Mouse (Mus musculus) macrophage (primary cell): ENCODE data around the gene Gng5. TPM values are rescaled to one million over a fixed set of nuclear protein-coding genes. Genes with fewer than 3 reads are reported as not detected.
A peak's percentile ranks its signal among the peaks of the same experiment; 100 is the strongest.

ENCODE experiments used
- H3K27ac ChIP-seq: fragments of 350-480 bp; formaldehyde crosslinking; 2 replicates; pipeline ENCODE4 v1.9.0; 2021
- H3K36me3 ChIP-seq: fragments of 350-480 bp; formaldehyde crosslinking; 2 replicates; pipeline ENCODE4 v1.9.0; 2021; ENCODE audit errors: inconsistent target
- H3K4me3 ChIP-seq: fragments of 350-480 bp; formaldehyde crosslinking; 2 replicates; pipeline ENCODE4 v1.9.0; 2021; ENCODE audit errors: inconsistent target
- H3K79me2 ChIP-seq: fragments of 350-480 bp; formaldehyde crosslinking; 2 replicates; pipeline ENCODE4 v1.9.0; 2021; ENCODE audit errors: inconsistent target
- WGBS: methylation state at CpG from one replicate; pipeline ENCODE4 v1.1.7; 2026; ENCODE audit warnings: inconsistent platforms; ENCODE audit not compliant: missing documents; 5-methylcytosine and 5-hydroxymethylcytosine counted together
- polyA plus RNA-seq: library from polyadenylated mRNA; stranded (reverse); fragments of 250-400 nt; gene quantifications from 3 replicates; pipeline ENCODE4 v1.2.4, GENCODE M21; 2018; ENCODE audit warnings: inconsistent platforms

Gene Gng5
- polyA plus RNA-seq, 1 experiment from 2014 or later, result 599 TPM

DNA sequence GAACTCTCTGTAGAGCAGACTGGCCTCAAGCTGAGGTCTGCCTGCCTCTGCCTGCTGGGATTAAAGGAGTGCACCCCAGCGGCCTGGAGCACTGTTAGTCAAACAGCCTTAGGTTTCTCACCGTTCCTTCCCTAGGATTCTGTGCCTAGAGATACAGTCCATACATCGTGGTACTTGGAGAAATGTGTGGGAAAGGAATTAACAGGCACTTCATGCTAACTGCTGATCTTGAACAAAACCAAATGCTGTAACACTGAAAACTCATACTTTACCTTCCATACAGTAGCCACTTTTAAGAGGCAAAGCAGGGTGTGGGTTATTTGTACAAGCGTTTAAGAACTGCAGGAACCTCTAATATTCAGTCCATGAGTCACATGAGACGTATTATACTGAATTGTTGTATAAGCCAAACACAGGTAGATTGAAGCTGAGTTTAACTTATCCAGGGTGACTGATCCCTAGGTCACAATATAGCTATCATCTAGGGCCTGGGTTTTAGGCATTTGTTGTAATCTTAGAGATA is 2.1 kb downstream of the Gng5 start:
- Histone ChIP-seq H3K27ac (0 out of 2 replicates have a peak overlapping the region, but pooled peaks have one; percentile 88), H3K79me2 (peaks cover 67% of the 10 kb centered on the region), H3K4me3 (peak overlapping the region; percentile 89; the same call in 1 of the 2 replicates), H3K36me3 (peaks cover 23% of the 10 kb centered on the region; the same call in 1 of the 2 replicates)
- 78% methylated on average over 5 of the region's 5 CpGs for WGBS

DNA sequence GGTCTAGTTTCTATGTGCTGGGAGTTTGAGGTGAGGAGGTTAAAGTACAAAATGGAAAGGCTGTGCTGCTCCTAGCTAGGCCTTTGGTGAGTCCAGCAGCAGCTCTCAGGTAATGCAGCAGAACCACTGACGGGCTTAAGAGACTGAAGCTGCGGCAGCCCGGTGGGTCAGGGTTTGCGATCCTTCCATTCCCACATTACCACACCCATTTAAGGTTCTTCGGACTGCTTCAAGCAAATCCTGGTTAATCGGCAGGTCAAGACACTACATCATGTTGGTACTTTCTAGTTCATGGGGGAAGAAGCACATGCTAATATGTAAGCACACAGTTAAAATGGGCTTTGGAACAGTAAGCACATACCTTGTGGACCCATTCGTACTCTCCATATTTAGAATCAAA is 7.1 kb downstream of the Gng5 start:
- Histone ChIP-seq H3K36me3 (peaks cover 62% of the 10 kb centered on the region), H3K27ac (no peak overlapping the region), H3K4me3 (no peak overlapping the region), H3K79me2 (peaks cover 53% of the 10 kb centered on the region)
- 91% methylated on average over 7 of the region's 7 CpGs for WGBS

DNA sequence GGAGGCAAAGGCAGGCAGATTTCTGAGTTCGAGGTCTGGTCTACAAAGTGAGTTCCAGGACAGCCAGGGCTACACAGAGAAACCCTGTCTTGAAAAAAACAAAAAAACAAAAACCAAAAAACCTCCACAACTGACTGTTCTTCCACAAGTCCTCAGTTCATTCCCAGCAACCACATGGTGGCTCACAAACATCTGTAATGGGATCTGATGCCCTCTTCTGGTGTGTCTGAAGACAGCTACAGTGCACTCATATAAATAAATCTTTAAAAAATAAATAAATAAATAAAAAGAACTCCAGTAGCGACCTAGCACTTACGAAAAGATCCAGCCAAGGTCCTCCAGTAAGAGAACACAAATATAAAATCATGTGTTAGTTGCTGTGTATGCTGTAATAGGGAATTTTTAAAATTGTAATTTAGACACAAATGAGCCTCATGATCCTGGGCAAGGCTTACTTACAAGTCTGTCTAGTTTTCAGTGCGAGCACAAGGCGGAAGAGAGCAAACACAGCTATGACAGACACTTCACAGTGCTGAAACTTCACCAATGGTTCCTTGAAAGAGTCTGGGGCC is 20.7 kb downstream of the Gng5 start:
- Histone ChIP-seq H3K4me3 (peak overlapping the region; percentile 77), H3K27ac (peak overlapping the region; percentile 46), H3K79me2 (peaks cover 52% of the 10 kb centered on the region), H3K36me3 (peaks cover 22% of the 10 kb centered on the region)
- WGBS, result 43% methylated on average over 5 of the region's 5 CpGs

DNA sequence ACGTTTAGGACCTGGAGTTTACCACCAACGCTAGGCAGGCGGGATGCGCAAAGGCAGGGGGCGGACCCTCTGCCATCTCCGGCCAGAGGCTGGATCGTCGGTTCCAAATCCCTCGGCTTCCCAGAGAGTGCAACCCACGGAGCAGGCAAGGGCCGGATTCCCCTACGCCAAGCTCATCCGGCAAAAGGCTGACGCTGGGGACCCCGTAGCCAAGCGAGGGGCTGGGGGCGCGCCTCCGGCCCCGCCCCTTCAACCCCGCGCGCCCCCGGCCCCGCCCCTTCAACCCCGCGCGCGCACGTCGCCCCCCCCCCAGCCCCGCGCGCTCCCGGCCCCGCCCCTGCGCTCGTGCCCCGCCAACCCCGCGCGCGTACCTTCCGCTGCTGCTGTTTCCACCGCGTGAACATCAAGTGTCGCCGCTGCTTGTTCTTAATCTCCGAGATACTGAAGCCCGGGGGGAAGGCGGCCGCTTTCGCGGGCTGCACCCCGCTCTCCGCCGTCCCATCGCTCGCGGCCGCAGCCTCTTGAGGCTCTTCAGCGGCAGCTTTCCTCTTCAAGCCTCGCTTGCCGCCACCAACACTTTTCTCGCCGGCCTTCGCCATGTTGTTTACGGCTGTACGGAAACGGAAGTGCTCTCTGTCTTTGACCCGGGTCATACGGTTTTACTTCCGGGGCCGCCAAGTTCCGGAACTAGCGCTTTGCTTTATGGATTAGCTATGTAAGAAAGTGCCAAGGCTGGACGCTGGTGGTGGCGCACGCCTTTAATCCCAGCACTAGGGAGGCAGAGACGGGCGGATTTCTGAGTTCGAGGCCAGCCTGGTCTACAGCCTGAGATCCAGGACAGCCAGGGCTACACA is 21.4 kb downstream of the Gng5 start, which contains the start of gene Rpf1:
Gene Rpf1, minus strand, starts transcription at position 632 of the 854 bp plus-strand sequence.
- peaks cover 18% of the 10 kb centered on the region for H3K36me3 ChIP-seq
- H3K4me3 ChIP-seq, result peak within 1 kb of the TSS; percentile 77
- H3K27ac ChIP-seq, result peak within 1 kb of the TSS; percentile 55
- WGBS, result under 1% methylated on average over 73 of the region's 82 CpGs
- peaks cover 47% of the 10 kb centered on the region for H3K79me2 ChIP-seq

DNA sequence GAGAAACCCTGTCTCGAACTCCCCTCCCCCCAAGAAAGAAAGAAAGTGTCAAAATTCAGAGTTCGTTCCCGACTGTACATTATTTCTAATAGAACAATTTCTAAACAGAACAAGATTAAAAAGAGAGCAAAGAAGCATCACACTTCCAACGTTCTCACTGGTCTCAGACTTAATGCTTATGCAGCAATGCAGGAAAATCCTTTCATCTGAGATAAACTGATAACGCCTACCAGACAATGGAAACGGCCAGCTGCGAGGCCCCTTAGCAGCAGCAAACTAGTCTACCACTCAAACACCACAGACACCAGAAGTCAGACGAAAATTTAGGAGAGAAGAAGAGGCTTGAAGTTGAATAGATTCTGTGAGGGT is 22.0 kb downstream of the Gng5 start:
- peaks cover 41% of the 10 kb centered on the region for H3K79me2 ChIP-seq
- 29% methylated on average over 8 of the region's 8 CpGs for WGBS

DNA sequence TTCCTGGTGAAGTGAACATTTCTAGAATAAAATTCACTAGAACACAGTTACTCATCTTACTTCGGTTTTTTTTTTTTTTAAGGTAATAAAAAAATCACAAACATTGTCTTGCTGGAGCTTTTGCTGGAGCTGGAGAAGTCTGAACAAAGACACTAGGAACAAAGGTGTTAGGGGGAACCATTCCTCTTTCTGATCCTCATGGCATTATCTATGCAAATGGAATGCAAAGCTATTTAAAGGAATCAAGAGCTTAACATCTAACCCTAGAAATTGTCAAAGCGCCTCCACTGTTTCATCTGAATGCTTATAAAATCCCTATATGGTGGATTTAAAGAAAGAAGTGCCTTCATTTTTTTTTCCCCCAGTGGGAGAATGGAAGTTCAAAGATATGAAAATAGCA is 28.7 kb downstream of the Gng5 start:
- Histone ChIP-seq H3K36me3 (no peaks in the 10 kb centered on the region), H3K79me2 (no peaks in the 10 kb centered on the region), H3K4me3 (no peak overlapping the region), H3K27ac (no peak overlapping the region)
- WGBS, result 74% methylated on average over 2 of the region's 2 CpGs

More for the DNA sequence above, 22.0 kb downstream of the Gng5 start:
- peak overlapping the region; percentile 77 for H3K4me3 ChIP-seq
- H3K36me3 ChIP-seq, result peaks cover 13% of the 10 kb centered on the region
- peak overlapping the region; percentile 55 for H3K27ac ChIP-seq

DNA sequence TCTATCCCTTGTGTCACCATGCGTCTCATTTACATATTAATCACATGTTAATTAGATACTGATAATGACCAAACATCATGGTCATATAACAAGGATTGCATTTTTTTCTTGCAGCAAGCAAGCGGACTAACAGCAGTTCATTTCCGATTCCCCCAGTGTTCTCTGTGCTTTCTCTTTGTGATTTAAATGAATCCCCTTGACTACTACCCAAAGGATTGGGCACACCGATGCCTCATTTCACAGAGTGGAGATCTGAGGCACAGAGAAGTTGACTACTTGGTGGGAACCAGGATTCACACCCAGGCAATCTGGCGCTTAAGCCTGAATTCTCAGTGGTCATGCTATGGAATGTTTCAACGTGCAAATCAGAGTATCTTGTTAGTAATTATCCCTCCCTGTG is 35.4 kb downstream of the Gng5 start:
- no peaks in the 10 kb centered on the region for H3K79me2 ChIP-seq
- WGBS, result 87% methylated on average over 6 of the region's 6 CpGs

DNA sequence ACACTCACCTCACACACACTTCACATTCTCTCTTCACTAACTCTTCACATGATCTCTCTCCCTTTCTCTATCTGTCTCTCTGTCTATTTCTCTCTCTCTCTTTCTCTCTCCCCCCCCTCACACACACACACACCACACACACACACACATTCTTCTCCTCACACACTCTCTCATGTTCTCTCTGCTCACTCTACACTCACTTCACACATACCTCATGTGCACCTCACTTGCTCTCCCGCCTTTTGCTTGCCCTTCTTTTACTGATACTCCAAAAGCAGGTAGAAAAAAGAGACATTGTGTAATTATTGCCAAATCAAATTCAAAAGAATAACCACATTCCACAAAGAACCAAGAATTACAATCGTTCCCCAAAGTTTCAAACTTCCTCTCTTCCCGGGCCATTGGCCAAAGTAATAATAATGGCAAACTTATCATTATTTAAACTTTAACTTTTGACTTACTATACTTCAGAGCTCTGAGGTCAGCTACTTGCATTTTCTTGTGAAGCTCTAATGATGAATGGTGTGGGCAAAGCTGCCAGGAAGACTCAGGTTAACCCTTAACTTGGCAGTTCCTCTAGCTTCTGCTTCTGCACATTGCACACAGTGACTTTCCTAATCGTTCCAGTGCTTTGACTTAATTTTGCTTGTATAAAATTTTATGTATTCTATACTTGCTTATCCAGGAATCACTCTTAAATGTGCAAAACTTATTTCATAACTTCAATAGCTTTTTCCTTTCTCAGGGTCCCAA is 41.1 kb downstream of the Gng5 start:
- Histone ChIP-seq H3K36me3 (no peaks in the 10 kb centered on the region), H3K79me2 (no peaks in the 10 kb centered on the region), H3K27ac (no peak overlapping the region), H3K4me3 (no peak overlapping the region)
- 15% methylated on average over 4 of the region's 4 CpGs for WGBS

More for the DNA sequence above, 35.4 kb downstream of the Gng5 start:
- Histone ChIP-seq H3K36me3 (no peaks in the 10 kb centered on the region), H3K27ac (no peak overlapping the region), H3K4me3 (no peak overlapping the region)

DNA sequence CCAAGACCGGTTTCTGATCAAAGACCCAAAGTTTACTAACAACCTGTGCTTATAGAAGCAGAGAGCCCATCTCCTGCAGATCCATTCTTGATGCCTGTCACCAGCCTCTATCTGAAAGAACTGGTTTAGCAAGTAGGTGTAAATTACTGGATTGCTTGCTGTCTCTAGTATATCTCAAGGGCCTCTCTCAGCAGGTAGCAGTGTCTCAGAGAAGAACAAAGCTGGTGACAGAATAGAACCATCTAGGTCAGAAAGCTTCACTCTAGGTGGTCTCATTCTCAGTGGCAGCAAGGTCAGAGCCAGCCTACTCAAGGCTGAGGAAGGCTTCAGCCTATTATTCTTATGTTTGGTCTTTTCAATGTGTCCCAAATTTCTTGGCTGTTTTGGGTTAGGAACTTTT is 44.0 kb downstream of the Gng5 start:
- Histone ChIP-seq H3K79me2 (no peaks in the 10 kb centered on the region), H3K27ac (no peak overlapping the region), H3K4me3 (no peak overlapping the region), H3K36me3 (no peaks in the 10 kb centered on the region)
- 79% methylated on average over 1 of the region's 1 CpGs for WGBS

DNA sequence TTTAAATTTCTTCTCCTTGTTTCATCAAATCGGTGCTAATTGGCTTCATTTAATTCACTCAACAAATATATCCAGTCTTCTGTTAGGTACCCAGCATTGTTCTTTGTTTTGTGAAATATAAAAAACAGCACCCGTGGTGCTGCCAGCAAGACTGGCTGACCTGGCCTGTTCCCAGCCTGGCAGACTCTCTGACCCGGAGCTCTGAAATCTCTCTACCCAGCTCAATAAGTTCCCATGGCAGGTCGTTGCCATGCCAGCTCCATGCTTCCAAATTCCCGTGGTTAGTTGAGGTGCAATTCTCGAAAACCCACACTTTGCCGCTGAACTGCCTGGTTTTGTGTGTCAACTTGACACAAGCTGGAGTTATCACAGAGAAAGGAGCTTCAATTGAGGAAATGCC is 55.2 kb downstream of the Gng5 start:
- Histone ChIP-seq H3K4me3 (no peak overlapping the region), H3K36me3 (no peaks in the 10 kb centered on the region), H3K27ac (no peak overlapping the region), H3K79me2 (no peaks in the 10 kb centered on the region)
- WGBS, result 92% methylated on average over 6 of the region's 7 CpGs

Other genes with a start within 250 kb of the Gng5 start
- 2.0 to 6.3 TPM (median 4.8 TPM) in 3 replicates for gene Ssx2ip, start 95.2 kb upstream of the Gng5 start, polyA plus RNA-seq
- 10.8 to 21.2 TPM (median 16.7 TPM) in 3 replicates for gene Ctbs, start 50.0 kb upstream of the Gng5 start, polyA plus RNA-seq
- 1.1 to 3.2 TPM (median 2.2 TPM) in 3 replicates for gene Spata1, start 54 bp upstream of the Gng5 start, polyA plus RNA-seq
- gene Rpf1, start 21.6 kb downstream of the Gng5 start, polyA plus RNA-seq, result 29.4 to 58.0 TPM (median 35.8 TPM) in 3 replicates
- gene Uox, start 70.6 kb downstream of the Gng5 start, polyA plus RNA-seq, result not detected in 3 replicates
- not detected in 3 replicates for gene Dnase2b, start 115.8 kb downstream of the Gng5 start, polyA plus RNA-seq
- gene 4930503B20Rik, start 151.5 kb downstream of the Gng5 start, polyA plus RNA-seq, result not detected in 3 replicates
- not detected in 3 replicates for gene Samd13, start 185.8 kb downstream of the Gng5 start, polyA plus RNA-seq